Mouse (Mus musculus): ENCODE measurements around the gene Fitm1.

DNA sequence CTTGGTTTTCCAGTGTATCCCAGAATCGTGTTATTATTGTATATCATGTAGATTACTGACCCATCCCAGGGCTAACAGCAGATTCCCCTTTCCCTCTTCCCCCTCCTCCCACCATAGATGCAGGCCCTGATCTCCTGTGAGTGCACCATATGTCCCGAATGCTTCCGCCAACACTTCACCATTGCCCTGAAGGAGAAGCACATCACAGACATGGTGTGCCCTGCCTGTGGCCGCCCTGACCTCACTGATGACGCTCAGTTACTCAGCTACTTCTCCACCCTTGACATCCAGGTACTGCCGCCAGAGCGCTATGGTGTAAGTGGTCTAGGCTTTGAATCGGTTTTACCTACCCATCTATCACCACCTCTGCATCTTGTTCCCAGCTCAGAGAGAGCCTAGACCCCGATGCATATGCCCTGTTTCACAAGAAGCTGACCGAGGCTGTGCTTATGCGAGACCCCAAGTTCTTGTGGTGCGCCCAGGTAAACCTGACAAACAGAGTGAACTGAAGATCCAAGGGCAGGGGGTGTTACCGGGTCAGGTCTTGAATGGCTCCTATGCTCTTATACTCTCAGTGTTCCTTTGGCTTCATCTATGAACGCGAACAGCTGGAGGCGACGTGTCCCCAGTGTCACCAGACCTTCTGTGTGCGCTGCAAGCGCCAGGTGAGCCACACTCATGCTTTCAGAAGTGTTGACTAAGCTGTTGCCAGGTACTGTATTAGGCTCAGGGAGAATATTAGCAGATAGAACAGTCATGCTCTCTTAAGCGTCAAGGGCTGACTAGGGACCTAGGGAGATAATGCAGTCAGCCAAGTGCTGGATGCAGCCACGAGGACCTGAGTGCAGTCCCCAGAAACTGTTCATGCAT, 23.3 kb downstream of the Fitm1 start:
- TF ChIP-seq CTCF (IDR thresholded peaks at IDR 0.05; ENCODE audit: control insufficient read depth, insufficient read depth, low read length) (no peak), POLR2A (IDR thresholded peaks at IDR 0.05; ENCODE audit: borderline replicate concordance, control insufficient read depth, low read depth, low read length) (no peak)

All from bone marrow, adult 2 months (tissue).